Mouse (Mus musculus): Measurements from ENCODE around the gene Zfp385c.

DNA sequence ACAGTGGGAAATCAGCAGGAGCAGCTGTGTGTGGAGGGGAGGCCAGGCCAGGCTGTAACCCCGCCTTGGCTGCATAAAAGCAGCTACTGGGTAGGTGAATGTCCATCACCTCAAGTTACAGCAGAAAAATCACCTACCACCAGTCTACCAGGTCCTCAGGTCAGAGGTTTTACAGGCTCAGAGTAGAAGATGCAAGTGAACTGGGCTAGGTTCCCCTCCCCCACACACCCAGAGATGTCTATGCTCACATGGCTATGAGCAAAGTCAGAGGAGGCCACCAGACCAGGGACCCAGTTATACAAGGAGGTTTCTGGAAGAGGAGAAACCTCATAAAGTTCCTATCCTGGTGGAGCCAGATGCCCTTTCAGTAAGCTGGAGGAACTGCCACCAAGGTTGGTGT is 21.2 kb downstream of the Zfp385c start:
- TF ChIP-seq CTCF (IDR thresholded peaks at IDR 0.05; ENCODE audit: extremely low read depth, insufficient read depth, low read length) (no peak), POLR2A (IDR thresholded peaks at IDR 0.05; ENCODE audit: extremely low read depth, insufficient read depth, low read length) (no peak)

Data from cortical plate, adult 2 months (tissue).